Mouse (Mus musculus): ENCODE results near the gene Cyp26c1. TPM values are rescaled to one million over a fixed set of nuclear protein-coding genes. Genes with fewer than 3 reads are reported as not detected.

The Cyp26c1 gene
- 0.31 TPM in 1 of 2 replicates, not detected in the other for polyA plus RNA-seq (2015; fragmentation: Nextera tagmentation; extraction: Ambion mirVana)

DNA sequence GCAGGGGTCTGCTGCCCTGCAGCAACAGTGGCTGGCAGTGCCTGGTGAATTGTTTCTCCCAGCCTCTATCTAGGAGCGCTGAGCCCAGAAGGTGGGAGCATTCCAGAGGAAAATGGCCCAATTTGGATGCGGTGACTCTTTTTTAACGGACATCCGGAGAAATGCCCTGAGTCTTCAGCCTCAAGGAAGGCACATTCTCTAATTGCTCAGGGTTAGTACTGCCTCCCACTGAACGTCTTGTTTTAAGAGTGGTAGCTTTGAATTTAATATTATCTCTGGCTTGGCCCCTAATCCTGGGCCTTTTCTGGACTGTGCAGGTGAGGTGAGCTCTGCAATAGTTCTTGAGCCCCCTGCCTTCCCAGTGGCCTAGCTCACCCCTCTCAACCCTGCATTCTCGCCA, at the start of gene Cyp26c1:
Cyp26c1 (plus strand) TSS at position 301 of the 400 bp plus-strand sequence.
- 6% methylated on average over 6 of the region's 6 CpGs for WGBS
- Histone ChIP-seq H3K9ac (no peak within 1 kb of the TSS), H3K27me3 (peaks cover 91% of the 10 kb centered on the region), H3K36me3 (no peaks in the 10 kb centered on the region), H3K4me3 (peak within 1 kb of the TSS; percentile 15; the same call in 1 of the 2 replicates), H3K9me3 (no peaks in the 10 kb centered on the region), H3K27ac (no peak within 1 kb of the TSS), H3K4me2 (0 out of 2 replicates have a peak within 1 kb of the TSS, but pooled peaks have one; percentile 24), H3K4me1 (peaks cover 25% of the 10 kb centered on the region)
- no peak for ATAC-seq (ENCODE audit: insufficient number of reproducible peaks, insufficient read depth, low FRiP score, low TSS enrichment, low read depth)

GRCm38 (mm10) chr19:37647994-37648393, 37.4 kb upstream of the Cyp26c1 start:
- H3K4me3 ChIP-seq = no peak overlapping the region
- H3K9ac ChIP-seq = no peak overlapping the region
- no peak for ATAC-seq (ENCODE audit: insufficient number of reproducible peaks, insufficient read depth, low FRiP score, low TSS enrichment, low read depth)
- no peak overlapping the region for H3K27ac ChIP-seq
- no peaks in the 10 kb centered on the region for H3K4me1 ChIP-seq
- 32% methylated on average over 2 of the region's 2 CpGs for WGBS
- no peaks in the 10 kb centered on the region for H3K9me3 ChIP-seq
- no peaks in the 10 kb centered on the region for H3K27me3 ChIP-seq
- H3K4me2 ChIP-seq = no peak overlapping the region
- H3K36me3 ChIP-seq = no peaks in the 10 kb centered on the region

DNA sequence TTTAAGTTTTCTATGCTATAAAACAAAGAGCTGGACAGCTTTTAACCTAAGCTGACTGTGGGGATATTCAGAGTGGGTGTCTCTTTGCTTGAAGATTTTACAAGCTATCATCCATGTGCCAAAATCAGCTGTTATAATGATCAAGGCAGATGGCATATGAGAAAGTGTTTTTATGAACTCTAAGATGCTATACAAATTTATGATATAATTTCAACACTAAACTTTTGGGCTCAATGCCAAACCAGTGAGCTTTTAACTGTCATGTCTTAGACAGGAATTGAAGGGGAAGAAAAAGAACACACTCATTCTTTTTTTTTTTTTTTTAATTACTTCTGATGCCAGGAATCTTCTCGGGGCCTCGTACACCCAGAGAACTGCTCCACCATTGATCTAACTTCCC, 34.9 kb upstream of the Cyp26c1 start:
- Histone ChIP-seq H3K4me1 (no peaks in the 10 kb centered on the region), H3K9ac (no peak overlapping the region), H3K36me3 (no peaks in the 10 kb centered on the region), H3K4me3 (no peak overlapping the region), H3K4me2 (no peak overlapping the region), H3K27ac (no peak overlapping the region), H3K27me3 (no peaks in the 10 kb centered on the region; the same call in 1 of the 2 replicates), H3K9me3 (no peaks in the 10 kb centered on the region)
- no peak for ATAC-seq (ENCODE audit: insufficient number of reproducible peaks, insufficient read depth, low FRiP score, low TSS enrichment, low read depth)
- WGBS = 36% methylated on average over 2 of the region's 2 CpGs

DNA sequence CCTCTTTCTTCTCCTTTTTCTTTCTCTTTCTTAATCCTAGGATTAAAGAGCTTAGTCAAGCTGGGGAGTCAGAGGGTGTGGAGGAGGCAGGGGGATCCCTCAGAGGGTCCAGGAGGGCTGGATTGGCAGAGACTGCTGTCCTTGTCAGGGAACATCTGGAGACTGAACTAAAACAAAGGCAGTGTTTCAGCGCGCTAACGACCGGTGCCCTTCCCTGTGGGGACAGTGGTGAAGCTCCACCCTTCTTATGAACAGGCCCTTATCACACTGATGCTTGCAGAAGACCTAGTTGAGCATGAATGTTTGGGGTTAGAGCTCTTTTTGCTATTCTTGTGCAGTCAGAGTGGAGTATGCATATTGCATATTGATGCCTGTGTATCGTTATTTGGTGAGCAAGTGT, 31.4 kb upstream of the Cyp26c1 start:
- Histone ChIP-seq H3K9ac (no peak overlapping the region), H3K4me1 (peaks cover 2% of the 10 kb centered on the region; the same call in 1 of the 2 replicates), H3K27me3 (peaks cover 4% of the 10 kb centered on the region; the same call in 1 of the 2 replicates), H3K4me2 (no peak overlapping the region), H3K4me3 (no peak overlapping the region), H3K27ac (no peak overlapping the region), H3K36me3 (no peaks in the 10 kb centered on the region), H3K9me3 (no peaks in the 10 kb centered on the region)
- no peak for ATAC-seq (ENCODE audit: insufficient number of reproducible peaks, insufficient read depth, low FRiP score, low TSS enrichment, low read depth)
- WGBS = 27% methylated on average over 5 of the region's 5 CpGs

DNA sequence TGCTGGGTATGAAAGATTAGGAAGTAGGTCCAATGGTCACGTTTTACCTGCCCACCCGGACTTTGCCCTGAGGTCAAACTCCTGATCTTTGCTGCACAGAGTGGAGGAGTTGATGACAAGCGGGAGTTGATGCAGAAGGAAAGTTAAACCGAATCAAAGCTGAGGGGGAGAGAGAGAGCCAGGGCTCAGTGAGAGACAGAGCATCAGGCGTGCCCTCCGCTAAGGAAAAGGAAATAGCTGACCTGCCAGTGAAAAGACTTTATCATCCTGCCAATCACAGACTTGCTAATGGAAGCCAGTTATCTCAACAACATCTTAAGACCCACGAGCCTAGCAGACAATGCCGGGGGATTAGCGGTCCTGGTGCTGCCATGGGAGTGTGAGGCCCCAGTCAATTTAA, 28.9 kb upstream of the Cyp26c1 start:
- Histone ChIP-seq H3K9ac (no peak overlapping the region), H3K9me3 (no peaks in the 10 kb centered on the region), H3K4me1 (peaks cover 2% of the 10 kb centered on the region; the same call in 1 of the 2 replicates), H3K36me3 (no peaks in the 10 kb centered on the region), H3K4me2 (no peak overlapping the region), H3K4me3 (no peak overlapping the region), H3K27me3 (peaks cover 4% of the 10 kb centered on the region; the same call in 1 of the 2 replicates), H3K27ac (no peak overlapping the region)
- no peak for ATAC-seq (ENCODE audit: insufficient number of reproducible peaks, insufficient read depth, low FRiP score, low TSS enrichment, low read depth)
- WGBS = 5% methylated on average over 9 of the region's 9 CpGs

DNA sequence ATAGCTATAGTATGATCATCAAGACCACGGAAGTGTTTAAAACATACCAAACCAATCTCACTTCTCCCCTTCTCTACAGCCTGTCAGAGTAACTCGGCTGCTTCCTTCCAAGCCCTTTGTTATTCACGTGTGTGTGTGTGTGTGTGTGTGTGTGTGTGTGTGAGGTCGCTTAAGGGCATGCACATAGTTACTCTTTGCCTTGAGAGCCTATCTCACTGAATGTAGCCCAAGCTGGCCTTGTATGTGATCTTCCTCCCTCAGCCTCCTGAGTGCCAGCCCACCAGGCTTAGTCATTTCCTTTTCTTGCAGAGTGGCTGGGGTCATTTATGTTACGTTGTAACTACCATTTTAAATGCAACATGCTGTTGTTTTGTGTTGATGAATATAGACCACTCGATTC, 20.1 kb upstream of the Cyp26c1 start:
- Histone ChIP-seq H3K36me3 (no peaks in the 10 kb centered on the region), H3K9ac (no peak overlapping the region), H3K4me2 (no peak overlapping the region), H3K4me1 (peaks cover 5% of the 10 kb centered on the region; the same call in 1 of the 2 replicates), H3K4me3 (no peak overlapping the region), H3K27ac (no peak overlapping the region), H3K27me3 (no peaks in the 10 kb centered on the region), H3K9me3 (no peaks in the 10 kb centered on the region)
- 76% methylated on average over 6 of the region's 6 CpGs for WGBS
- no peak for ATAC-seq (ENCODE audit: insufficient number of reproducible peaks, insufficient read depth, low FRiP score, low TSS enrichment, low read depth)

- Histone ChIP-seq H3K36me3 (no peaks in the 10 kb centered on the region), H3K4me2 (no peak overlapping the region), H3K27me3 (no peaks in the 10 kb centered on the region), H3K4me1 (peaks cover 12% of the 10 kb centered on the region; the same call in 1 of the 2 replicates), H3K27ac (no peak overlapping the region), H3K4me3 (no peak overlapping the region), H3K9ac (no peak overlapping the region), H3K9me3 (no peaks in the 10 kb centered on the region)
- WGBS = 69% methylated on average over 13 of the region's 13 CpGs
- no peak for ATAC-seq (ENCODE audit: insufficient number of reproducible peaks, insufficient read depth, low FRiP score, low TSS enrichment, low read depth)
Measured at GRCm38 (mm10) chr19:37667855-37668594, 17.4 kb upstream of the Cyp26c1 start.

DNA sequence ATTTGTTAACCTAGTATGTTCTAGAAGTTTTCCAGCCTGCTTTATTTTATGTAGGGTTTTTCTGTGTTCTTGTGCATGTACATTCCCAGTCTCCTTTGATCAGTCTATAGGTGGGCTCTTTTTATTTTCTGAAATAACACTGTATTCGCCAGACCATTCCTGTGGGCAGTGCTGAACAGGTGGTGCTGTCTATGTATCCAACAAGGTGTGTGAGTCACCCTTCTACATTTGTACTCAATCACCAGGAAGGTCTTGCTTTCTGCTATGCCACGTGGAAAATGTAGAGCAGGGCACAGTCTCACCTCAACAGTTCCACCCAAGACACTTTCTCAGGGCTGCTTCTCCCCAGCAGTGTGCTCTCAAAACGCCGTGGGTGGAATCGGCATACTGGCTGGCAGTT, 16.7 kb upstream of the Cyp26c1 start:
- 89% methylated on average over 5 of the region's 5 CpGs for WGBS
- H3K27me3 ChIP-seq = no peaks in the 10 kb centered on the region
- ATAC-seq (ENCODE audit: insufficient number of reproducible peaks, insufficient read depth, low FRiP score, low TSS enrichment, low read depth) = no peak
- H3K9me3 ChIP-seq = no peaks in the 10 kb centered on the region
- peaks cover 12% of the 10 kb centered on the region; the same call in 1 of the 2 replicates for H3K4me1 ChIP-seq
- no peak overlapping the region for H3K4me2 ChIP-seq
- H3K27ac ChIP-seq = no peak overlapping the region
- no peak overlapping the region for H3K9ac ChIP-seq
- no peak overlapping the region for H3K4me3 ChIP-seq
- no peaks in the 10 kb centered on the region for H3K36me3 ChIP-seq

DNA sequence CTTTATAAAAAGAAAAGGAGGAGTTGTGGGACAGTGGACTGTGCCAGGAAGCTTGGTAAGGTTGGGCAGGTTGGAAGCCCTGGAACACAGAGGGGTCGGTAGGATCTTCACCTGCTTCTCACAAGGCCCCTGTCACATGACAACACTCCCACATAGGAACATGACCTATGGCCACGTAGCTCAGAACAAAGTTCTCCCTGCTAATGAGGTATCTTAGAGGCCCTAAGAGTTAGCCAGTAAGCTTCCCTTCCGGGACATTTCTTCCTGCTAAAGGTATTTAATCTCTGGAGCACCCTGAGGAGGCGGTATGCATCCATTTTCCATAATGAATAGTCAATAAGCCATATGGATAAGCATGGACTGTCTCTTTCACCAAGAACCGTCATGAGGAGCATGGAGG, 15.9 kb upstream of the Cyp26c1 start:
- 85% methylated on average over 5 of the region's 5 CpGs for WGBS
- Histone ChIP-seq H3K4me1 (0 out of 2 replicates have a peak, but pooled peaks cover 7% of the 10 kb centered on the region), H3K4me3 (no peak overlapping the region), H3K9me3 (no peaks in the 10 kb centered on the region), H3K36me3 (no peaks in the 10 kb centered on the region), H3K9ac (no peak overlapping the region), H3K27me3 (no peaks in the 10 kb centered on the region), H3K27ac (no peak overlapping the region), H3K4me2 (no peak overlapping the region)
- ATAC-seq (ENCODE audit: insufficient number of reproducible peaks, insufficient read depth, low FRiP score, low TSS enrichment, low read depth) = no peak

- H3K4me3 ChIP-seq = no peak overlapping the region
- WGBS = 36% methylated on average over 12 of the region's 12 CpGs
- no peaks in the 10 kb centered on the region for H3K36me3 ChIP-seq
- H3K4me1 ChIP-seq = 0 out of 2 replicates have a peak, but pooled peaks cover 7% of the 10 kb centered on the region
- ATAC-seq (ENCODE audit: insufficient number of reproducible peaks, insufficient read depth, low FRiP score, low TSS enrichment, low read depth) = no peak
- no peaks in the 10 kb centered on the region for H3K9me3 ChIP-seq
- no peaks in the 10 kb centered on the region for H3K27me3 ChIP-seq
- no peak overlapping the region for H3K9ac ChIP-seq
- H3K4me2 ChIP-seq = no peak overlapping the region
- no peak overlapping the region for H3K27ac ChIP-seq
Measured at GRCm38 (mm10) chr19:37673393-37673792, 12.0 kb upstream of the Cyp26c1 start.

DNA sequence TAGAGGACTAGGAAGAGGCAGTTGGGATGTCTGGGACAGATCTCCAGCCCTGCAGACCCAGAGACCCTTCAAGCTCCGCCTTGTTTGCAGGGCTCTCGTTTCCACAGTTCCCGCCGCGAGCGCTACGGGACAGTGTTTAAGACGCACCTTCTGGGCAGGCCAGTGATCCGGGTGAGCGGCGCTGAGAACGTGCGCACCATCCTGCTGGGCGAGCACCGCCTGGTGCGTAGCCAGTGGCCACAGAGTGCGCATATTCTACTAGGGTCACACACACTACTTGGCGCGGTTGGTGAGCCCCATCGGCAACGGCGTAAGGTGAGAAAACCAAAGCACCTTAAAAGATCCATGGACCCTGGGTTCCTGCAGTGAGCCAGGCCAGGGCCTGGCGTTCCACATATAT, 966 bp downstream of the Cyp26c1 start:
- Histone ChIP-seq H3K27ac (no peak overlapping the region), H3K36me3 (no peaks in the 10 kb centered on the region), H3K4me1 (peaks cover 31% of the 10 kb centered on the region), H3K4me2 (no peak overlapping the region), H3K9ac (no peak overlapping the region), H3K4me3 (peak overlapping the region; percentile 15; the same call in 1 of the 2 replicates), H3K27me3 (peaks cover 97% of the 10 kb centered on the region), H3K9me3 (no peaks in the 10 kb centered on the region)
- 7% methylated on average over 23 of the region's 23 CpGs for WGBS
- no peak for ATAC-seq (ENCODE audit: insufficient number of reproducible peaks, insufficient read depth, low FRiP score, low TSS enrichment, low read depth)

Data from embryonic facial prominence, embryonic 13.5 days (tissue).